Mouse (Mus musculus) regulatory T cell (primary cell): Measurements from ENCODE around the gene Ly6g6c.

ENCODE experiments used
- in situ Hi-C: fragments of 300-600 bp; cut with MboI, MseI; formaldehyde crosslinking; loops from one replicate; pipeline ENCODE4 v1.15.1; 2025; ENCODE audit warnings: high pct_unique_total_duplicates

Gene Ly6g6c

DNA sequence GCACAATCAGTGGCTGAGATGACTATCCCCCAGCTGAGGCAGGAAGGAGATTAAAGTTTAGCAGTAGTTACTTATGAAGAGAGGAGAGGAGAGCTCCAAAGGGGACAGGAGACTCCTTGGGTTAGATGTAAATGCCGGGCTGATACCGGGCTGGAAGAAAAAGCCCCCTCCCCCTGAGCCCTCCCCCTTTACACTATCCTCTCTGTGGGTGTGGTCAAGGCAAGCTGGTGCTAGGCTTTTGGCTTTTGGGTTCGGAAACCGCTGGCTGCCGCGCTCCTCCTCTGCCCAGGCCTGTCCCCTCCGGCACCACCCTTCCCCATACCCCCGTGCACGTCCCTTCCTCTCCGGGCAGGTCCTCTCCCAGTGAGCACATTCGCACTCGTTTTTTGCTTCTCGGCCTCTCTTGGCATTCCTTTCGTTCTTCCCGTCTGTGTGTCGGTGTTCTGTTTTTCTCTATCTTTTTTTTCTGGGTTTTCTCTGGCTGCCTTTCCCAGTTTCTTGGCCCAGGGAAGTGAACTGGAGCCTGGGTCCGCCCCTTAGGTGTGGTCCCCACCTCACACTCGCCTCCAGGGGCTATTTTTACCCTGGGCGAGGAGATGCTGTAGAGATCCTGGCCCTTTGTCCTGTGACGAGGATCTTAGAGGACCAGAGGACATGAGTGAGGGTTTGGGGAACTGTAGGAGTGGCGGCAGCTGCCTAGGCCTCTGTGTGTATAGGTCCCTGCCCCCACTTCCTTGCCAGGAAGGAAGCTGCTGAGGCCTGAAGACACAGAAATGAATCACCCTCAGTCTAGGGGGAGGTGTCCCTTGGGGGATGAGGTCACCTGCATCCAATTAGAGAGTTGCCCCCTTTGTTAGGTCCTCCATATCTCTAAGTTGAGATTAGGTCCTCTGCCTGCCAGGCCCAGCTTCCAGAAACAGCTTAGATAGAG, 13.8 kb upstream of the Ly6g6c start:
- in situ Hi-C loops, result loop anchor here (5.0 kb wide), 1 partner anchor 71 kb away; the partner anchor contains the start of genes Csnk2b and Gpank1

- in situ Hi-C loops, result loop anchor here (5.0 kb wide), 1 partner anchor 70 kb away; the partner anchor contains the start of genes Csnk2b and Gpank1
Measured at GRCm38 (mm10) chr17:35052271-35052798, 12.9 kb upstream of the Ly6g6c start.

DNA sequence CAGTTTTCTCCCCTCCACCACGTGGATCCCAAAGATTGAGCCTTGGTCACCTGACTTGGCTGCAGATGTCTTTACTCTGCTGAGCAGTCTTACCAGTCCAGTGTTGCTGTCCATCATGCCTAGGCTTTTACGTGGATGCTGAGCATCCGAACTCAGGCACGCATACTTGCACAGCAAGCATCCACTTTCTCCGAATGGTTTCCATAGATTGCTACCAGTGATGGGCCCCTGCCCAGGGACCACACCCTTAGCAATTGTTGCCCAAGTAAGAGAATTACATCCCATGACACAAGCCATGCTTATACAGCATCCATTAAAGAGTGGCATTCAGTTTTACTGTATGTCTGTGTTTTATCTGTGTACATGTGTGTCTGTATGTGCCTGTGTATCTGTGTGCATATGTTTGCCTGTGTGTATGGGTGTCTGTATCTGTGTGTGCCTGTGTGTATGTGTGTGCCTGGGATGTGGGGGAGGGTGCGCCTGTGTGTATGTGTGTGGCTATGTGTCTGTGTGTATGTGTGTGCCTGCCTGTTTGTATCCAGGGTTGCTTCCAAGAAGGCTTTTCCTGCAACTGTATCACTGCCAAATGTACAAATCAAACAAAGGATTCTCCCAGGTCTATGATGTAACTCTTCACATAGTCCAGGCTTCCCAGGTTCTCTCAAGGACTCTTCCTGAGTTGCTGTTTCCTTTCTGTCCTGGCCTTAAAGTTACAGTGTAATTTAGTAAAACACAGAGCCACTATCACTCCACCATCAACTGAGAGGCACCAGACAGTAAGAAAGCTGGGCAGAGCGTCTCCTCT, 9.3 kb upstream of the Ly6g6c start:
- in situ Hi-C loops, result no loop called here

DNA sequence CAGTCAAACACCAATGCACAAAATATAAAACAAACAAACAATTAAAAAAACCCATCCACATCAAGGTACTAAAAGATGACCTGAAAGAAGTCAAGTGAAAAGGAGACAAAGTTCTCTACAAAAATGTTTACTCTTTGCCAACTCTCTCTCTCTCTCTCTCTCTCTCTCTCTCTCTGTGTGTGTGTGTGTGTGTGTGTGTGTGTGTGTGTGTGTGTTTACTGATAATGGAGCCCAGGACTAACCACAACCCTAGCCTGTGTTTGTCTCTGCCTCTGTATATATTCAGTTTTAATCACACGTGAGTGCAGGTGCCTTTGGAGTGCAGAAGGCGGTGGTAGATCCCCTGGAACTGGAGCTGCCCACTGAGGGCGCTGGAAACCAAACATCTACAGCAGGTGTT, 8.1 kb upstream of the Ly6g6c start:
- in situ Hi-C loops, result no loop called here

DNA sequence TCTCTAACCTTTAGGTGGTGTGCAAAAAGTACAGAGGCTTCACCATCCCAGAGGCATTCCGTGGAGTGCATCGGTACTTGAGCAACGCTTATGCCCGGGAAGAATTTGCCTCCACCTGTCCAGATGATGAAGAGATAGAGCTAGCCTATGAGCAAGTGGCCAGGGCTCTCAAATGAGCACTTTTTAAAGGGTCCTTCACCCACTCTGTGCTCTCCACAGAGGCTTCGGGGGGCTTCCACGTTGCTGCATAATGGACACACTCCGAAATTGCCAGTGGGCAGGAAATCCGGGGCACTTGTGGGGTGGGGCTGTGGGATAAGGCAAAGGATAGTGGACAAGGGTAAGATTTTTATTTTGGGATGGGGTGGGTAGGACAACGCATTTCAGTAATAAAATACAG, 6.9 kb upstream of the Ly6g6c start:
- in situ Hi-C loops, result no loop called here

- in situ Hi-C loops, result no loop called here
Measured at GRCm38 (mm10) chr17:35058911-35059892, 6.0 kb upstream of the Ly6g6c start, which contains the start of gene Ddah2. TSS of gene Ddah2 (plus strand) at chr17:35059035.

- in situ Hi-C loops, result no loop called here
Measured at GRCm38 (mm10) chr17:35060071-35060470, 5.1 kb upstream of the Ly6g6c start.

- in situ Hi-C loops, result no loop called here
Measured at GRCm38 (mm10) chr17:35060737-35061297, 4.4 kb upstream of the Ly6g6c start.

DNA sequence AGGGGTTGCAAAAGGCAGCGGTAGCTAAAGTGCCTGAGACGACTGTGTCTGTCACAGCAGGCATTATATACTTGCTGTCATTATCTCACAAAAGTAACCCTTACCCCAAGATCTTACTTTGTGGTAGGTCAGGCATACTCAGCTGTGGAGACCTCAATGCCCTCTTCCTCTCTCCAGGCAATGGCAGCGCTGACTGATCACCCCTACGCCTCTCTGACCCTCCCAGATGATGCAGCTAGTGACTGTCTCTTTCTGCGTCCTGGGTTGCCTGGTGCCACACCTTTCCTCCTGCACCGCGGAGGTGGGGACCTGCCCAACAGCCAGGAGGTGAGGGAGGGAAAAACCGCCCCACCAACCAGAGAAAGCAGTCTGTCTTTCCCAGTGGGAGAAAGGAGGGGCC, 3.9 kb upstream of the Ly6g6c start:
- in situ Hi-C loops, result no loop called here

- in situ Hi-C loops, result no loop called here
Measured at GRCm38 (mm10) chr17:35063466-35063865, 1.7 kb upstream of the Ly6g6c start.

- in situ Hi-C loops, result no loop called here
Measured at GRCm38 (mm10) chr17:35064378-35064877, 760 bp upstream of the Ly6g6c start.

- in situ Hi-C loops, result loop anchor here (5.0 kb wide), 1 partner anchor 44 kb away; no protein-coding TSS in a partner anchor
Measured at GRCm38 (mm10) chr17:35066084-35066483, 896 bp downstream of the Ly6g6c start, which contains the start of gene Mpig6b. TSS of gene Mpig6b (minus strand) at chr17:35066184.

DNA sequence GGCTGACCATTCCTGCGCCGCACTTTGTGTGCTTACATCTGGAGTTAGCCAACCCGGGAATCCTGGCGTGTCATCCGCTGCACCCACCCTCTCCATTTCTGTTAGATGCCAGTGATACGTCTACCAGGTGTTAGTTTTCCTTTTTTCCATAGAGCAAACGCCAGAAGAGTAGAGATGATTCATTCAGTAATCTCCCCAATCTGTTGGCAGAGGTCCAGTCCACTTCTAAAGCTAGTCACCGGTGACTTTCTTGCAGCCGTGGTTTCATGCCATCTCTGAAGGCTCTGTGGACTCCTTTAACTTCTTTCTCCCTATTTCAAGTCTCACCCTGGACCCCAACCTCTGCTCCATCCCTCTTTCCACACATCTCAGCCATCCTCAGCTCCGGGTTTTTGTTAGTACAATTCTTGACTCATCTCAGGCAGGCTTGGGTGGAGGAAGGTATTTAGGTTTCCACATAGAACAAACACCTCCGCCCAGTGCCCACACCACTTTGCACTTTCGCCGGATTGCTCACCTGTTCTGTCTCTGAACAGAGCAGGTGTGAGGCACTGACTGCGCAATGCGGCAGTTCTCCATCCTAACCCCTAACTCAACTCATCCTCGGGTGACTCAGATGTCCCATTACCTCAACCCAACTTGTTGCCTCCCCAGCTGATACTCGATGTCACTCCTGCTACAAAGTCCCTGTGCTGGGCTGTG, 3.2 kb downstream of the Ly6g6c start:
- in situ Hi-C loops, result loop anchor here (5.0 kb wide), 1 partner anchor 46 kb away; no protein-coding TSS in a partner anchor

GRCm38 (mm10) chr17:35070556-35071229, 5.5 kb downstream of the Ly6g6c start:
- in situ Hi-C loops, result no loop called here

DNA sequence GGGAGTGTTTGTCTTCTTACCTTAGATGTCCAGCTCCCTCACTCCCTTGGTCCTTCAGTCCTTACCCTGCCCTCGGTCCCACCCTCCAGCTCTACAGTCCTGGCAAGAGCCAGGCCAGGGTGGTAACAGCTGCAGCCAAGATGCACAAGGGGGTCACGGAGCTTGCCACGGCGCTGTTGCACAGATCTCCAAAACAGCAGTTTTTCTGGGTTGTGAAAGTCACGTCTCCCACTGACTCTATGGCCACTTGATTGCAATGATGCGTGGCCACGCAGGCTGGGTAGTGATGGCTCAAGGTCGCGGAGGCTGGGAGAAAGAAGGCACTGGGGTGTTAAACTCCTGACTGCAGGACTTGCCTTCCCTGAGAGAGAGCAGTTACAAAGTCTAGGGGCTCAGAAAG, 6.3 kb downstream of the Ly6g6c start:
- in situ Hi-C loops, result no loop called here

DNA sequence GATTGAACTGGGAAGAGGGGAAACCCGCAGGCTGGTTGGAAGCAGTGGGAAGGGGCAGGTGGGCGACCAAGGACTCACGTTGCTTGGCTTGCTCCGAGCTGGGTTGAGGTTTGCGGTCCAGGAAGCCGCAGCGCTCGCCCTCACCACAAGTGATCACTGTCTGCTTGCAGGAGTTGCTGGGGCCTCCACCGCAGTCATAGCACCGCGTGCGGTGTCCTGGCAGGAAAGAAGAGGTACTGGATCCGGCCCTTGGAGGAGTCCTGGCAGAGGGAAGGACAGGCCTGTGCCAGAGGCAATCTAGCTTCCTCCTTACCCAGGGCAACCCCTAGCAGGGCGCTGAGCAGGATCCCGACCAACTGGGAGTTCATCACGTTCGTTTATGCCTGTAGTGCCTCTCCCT, 8.9 kb downstream of the Ly6g6c start:
- in situ Hi-C loops, result no loop called here

DNA sequence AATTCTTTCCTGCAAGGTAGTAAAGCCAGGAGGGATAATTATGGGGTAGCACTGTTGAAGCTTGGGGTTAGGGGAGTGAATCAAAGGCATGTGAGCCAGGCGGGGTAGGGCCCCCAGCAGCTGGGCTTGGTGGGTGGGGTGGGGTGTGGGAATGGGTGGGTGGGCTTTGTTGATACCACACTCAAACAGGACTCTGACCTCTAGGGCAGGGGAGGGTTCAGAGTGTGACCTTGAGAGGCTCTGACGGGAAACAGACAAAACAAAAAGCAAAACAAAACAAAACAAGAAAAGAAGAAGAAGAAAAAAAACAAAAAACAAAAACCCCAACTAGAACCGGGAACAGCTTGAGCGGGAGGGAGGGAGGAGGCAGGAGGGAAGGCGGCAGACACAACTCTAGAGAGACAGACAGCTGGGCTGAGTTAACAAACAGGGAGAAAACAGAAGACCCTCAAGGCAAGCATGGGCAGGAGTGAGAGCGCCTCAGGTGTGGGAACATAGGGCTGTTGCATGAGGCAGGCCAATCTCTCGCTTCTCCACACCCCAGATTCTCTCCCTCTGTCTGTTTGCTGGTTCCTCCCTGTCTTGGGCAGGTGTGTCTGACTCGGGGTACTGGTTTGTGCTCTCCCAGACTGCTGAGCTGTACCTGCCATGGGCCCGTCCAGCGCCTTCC, 11.5 kb downstream of the Ly6g6c start, which contains the start of gene Ly6g6e:
Ly6g6e (plus strand) TSS at position 396 of the 670 bp plus-strand sequence.
- in situ Hi-C loops, result no loop called here

- in situ Hi-C loops, result no loop called here
Measured at GRCm38 (mm10) chr17:35077285-35077684, 12.1 kb downstream of the Ly6g6c start.
